Mouse (Mus musculus) macrophage (primary cell): ENCODE measurements around the gene A4gnt. TPM values are rescaled to one million over a fixed set of nuclear protein-coding genes. Genes with fewer than 3 reads are reported as not detected.

Experiments used
- H3K27ac ChIP-seq: fragments of 350-480 bp; formaldehyde crosslinking; 2 replicates; pipeline ENCODE4 v1.9.0; 2021
- H3K36me3 ChIP-seq: fragments of 350-480 bp; formaldehyde crosslinking; 2 replicates; pipeline ENCODE4 v1.9.0; 2021; ENCODE audit errors: inconsistent target
- H3K4me3 ChIP-seq: fragments of 350-480 bp; formaldehyde crosslinking; 2 replicates; pipeline ENCODE4 v1.9.0; 2021; ENCODE audit errors: inconsistent target
- H3K79me2 ChIP-seq: fragments of 350-480 bp; formaldehyde crosslinking; 2 replicates; pipeline ENCODE4 v1.9.0; 2021; ENCODE audit errors: inconsistent target
- WGBS: methylation state at CpG from one replicate; pipeline ENCODE4 v1.1.7; 2026; ENCODE audit warnings: inconsistent platforms; ENCODE audit not compliant: missing documents; 5-methylcytosine and 5-hydroxymethylcytosine counted together
- polyA plus RNA-seq: library from polyadenylated mRNA; stranded (reverse); fragments of 250-400 nt; gene quantifications from 3 replicates; pipeline ENCODE4 v1.2.4, GENCODE M21; 2018; ENCODE audit warnings: inconsistent platforms

A4gnt gene
- polyA plus RNA-seq, 1 experiment from 2014 or later: not detected

DNA sequence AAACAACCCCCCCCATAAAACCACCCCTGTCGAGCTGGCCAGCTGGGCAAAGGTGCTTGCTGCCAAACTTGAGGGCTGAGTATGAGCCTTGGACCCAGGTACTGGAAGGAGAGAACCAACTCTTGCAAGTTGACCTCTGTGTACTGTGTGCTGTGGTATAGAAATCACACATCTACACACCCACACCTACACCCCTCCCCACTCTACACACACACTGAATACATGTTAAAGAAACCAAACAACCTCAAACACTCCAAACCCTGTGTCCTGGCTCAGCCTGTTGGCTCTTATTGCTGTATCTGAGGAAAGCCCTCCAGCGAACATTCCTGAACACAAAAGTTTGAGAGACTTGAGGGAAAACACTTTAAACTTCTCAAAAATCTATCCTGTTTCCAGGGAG lies 10.7 kb downstream of the A4gnt start:
- WGBS: 74% methylated on average over 2 of the region's 2 CpGs
- Histone ChIP-seq H3K79me2 (no peaks in the 10 kb centered on the region), H3K36me3 (no peaks in the 10 kb centered on the region), H3K4me3 (no peak overlapping the region), H3K27ac (no peak overlapping the region)

DNA sequence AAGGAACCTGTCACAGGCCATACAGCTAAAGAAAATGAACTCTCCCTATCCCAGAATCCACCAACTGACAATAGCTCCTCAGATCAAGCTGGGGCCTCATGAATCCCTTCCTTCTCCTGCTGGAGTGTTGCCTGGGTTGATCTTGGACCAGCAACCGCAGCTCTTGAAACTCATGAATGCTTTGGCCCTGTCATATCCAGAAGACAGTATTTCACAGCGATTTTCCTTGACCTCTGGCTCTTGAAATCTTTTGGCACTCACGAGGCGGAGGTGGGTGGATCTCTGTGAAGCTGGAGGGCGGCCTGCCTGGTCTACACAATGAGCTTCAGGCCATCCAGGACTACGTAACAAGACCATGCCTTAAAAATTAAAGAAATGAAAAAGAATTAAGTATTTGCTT lies 11.8 kb downstream of the A4gnt start:
- WGBS: 83% methylated on average over 6 of the region's 6 CpGs
- no peak overlapping the region for H3K27ac ChIP-seq
- no peaks in the 10 kb centered on the region for H3K36me3 ChIP-seq
- no peaks in the 10 kb centered on the region for H3K79me2 ChIP-seq
- H3K4me3 ChIP-seq: no peak overlapping the region

DNA sequence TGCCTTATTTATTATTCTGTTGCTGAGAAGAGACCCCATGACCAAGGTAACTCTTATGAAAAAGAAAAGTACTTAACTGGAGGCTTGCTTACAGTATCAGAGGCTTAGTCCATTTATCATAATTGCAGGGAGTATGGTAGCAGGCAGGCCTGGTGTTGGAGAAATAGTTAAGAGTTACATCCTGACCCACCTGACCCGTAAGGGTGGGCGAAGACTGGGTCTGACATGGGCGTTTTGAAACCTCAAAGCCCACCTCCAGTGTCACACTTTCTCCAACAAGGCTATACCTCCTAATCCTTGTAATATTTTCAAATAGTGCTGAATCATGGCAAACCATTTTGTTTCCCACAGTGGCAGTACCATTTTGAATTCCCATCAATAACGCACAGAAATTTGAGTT lies 16.3 kb downstream of the A4gnt start:
- 92% methylated on average over 4 of the region's 4 CpGs for WGBS
- Histone ChIP-seq H3K27ac (no peak overlapping the region), H3K79me2 (no peaks in the 10 kb centered on the region), H3K36me3 (no peaks in the 10 kb centered on the region), H3K4me3 (no peak overlapping the region)

DNA sequence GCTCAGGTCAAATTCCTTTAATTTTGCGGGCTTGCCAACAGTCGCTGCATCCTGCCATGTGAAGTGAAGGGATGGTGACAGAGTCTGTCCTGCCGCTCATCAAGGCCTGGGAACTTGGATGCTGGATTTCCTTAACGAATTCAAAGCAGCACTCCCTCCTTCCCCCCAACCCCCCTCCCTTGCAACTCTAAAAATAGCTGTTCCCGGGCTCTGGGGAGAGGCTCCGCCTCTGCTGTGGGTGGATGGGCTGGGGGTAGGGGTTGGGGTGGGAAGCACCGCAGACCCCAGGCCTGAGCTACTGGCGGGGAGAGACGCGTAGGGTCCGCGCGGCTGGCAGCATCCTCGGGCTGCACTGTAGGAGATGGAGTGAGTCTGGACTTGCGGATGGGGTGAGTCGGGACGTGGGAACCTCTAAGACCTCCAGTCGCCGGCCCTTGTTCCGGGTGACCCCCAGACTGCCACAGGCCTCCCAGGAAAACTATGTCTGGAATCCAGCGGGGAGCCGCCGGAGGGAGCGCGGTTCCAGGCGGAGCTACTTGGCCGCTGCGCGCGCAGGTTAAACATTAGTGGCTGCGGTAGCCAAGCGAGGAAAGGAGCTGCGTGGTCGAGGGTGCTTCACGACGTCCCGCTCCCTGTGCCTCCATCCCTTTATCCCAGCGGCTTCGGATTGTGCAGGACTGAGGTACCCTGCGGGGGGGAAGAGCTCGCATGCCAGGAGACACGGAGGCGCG lies 17.1 kb downstream of the A4gnt start, which contains the start of gene Dzip1l:
TSS of gene Dzip1l (plus strand) at position 216 of the 731 bp plus-strand sequence.
- H3K36me3 ChIP-seq: no peaks in the 10 kb centered on the region
- WGBS: 8% methylated on average over 43 of the region's 44 CpGs
- no peak within 1 kb of the TSS for H3K27ac ChIP-seq
- H3K79me2 ChIP-seq: no peaks in the 10 kb centered on the region
- H3K4me3 ChIP-seq: no peak within 1 kb of the TSS

DNA sequence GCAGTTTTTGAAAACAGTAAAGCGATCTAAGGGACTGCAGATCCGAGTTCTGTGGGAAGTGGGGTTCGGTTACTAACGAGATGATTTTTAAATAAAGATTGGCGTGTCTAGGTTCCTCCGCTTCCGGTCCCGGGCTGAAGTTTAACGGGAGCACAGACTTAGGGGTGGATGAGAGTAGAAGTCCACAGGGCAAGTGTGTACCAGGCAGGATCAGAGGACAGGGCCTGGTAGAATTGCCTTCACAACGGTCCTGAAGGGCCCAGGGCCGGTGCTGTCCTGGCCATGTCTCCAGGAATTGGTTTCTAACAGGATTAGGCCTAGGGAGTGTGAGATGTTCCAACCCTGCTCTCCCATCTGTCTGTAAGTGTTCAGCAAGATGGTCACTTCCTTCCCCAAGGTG lies 17.8 kb downstream of the A4gnt start:
- Histone ChIP-seq H3K36me3 (no peaks in the 10 kb centered on the region), H3K79me2 (no peaks in the 10 kb centered on the region), H3K27ac (no peak overlapping the region), H3K4me3 (no peak overlapping the region)
- whole genome bisulfite sequencing: 21% methylated on average over 11 of the region's 11 CpGs

DNA sequence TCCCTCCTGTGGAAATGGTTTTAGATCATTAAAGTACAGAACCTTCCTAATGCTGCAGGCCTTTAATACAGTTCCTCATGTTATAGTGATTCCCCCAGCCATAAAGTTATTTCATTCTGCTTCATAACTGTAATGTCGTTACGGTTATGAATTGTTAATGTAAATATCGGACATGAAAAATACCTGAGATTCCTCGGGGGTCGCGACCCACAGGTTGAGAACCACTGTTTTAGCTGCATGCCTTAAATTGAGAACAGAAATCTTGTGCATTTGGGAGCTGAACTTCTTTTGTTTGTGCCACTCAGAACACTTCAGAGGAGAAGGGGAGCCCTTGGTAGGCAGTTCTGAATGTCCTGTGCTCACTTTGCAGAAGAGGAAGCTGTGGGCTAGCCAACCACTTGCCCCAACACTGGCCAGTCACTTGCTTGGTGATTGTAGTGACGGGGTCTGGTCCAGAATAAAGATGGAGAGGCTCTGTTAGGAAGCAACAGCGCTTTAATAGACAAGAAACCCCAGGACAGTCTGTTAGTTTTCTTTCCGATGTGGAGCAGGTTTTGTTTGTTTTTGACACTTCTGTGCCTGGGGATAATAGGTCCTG lies 18.3 kb downstream of the A4gnt start:
- Histone ChIP-seq H3K27ac (no peak overlapping the region), H3K4me3 (no peak overlapping the region), H3K36me3 (no peaks in the 10 kb centered on the region), H3K79me2 (no peaks in the 10 kb centered on the region)
- 74% methylated on average over 9 of the region's 9 CpGs for WGBS

DNA sequence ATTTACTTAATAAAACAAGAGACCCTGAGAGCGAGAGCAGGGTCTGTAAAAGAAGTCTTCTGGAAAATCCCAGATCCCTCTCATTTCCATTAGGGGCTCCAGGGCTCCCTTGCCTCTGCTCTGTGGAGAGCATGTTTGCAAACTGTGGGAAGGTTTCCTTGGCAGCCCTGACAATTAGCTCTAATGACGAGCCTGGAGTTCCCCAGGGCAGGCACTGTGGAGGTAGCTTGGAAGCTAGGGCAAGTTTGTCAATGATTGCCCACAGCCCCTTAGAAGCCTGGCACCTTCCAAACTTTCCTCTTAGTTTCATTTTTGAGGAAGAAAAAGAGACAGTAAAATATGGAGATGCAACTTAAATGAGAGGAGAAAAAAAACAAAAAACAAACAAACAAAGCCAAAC lies 19.5 kb downstream of the A4gnt start:
- no peak overlapping the region for H3K4me3 ChIP-seq
- H3K79me2 ChIP-seq: no peaks in the 10 kb centered on the region
- no peaks in the 10 kb centered on the region for H3K36me3 ChIP-seq
- WGBS: 92% methylated on average over 2 of the region's 2 CpGs
- no peak overlapping the region for H3K27ac ChIP-seq

DNA sequence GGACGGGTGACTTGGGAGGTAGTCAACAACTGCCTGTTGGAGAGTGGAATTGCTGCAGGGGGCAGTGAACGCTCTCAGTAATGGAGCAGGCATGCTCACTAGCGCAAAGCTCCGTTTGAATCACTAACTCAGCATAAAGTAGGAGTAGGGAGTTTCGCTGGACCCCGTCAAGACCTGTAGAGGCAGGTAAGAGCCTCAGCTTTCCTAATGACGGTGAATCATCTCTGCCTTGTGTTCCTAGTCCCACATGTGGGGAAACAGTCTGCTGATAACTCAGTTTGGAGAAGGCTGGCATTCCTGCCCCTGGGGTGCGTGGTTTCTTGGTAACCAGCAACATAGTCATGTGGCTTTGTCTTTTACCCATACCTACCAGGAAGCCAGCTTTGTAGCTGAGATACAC lies 20.0 kb downstream of the A4gnt start:
- H3K4me3 ChIP-seq: no peak overlapping the region
- no peaks in the 10 kb centered on the region for H3K79me2 ChIP-seq
- no peaks in the 10 kb centered on the region for H3K36me3 ChIP-seq
- 86% methylated on average over 8 of the region's 8 CpGs for WGBS
- H3K27ac ChIP-seq: no peak overlapping the region

DNA sequence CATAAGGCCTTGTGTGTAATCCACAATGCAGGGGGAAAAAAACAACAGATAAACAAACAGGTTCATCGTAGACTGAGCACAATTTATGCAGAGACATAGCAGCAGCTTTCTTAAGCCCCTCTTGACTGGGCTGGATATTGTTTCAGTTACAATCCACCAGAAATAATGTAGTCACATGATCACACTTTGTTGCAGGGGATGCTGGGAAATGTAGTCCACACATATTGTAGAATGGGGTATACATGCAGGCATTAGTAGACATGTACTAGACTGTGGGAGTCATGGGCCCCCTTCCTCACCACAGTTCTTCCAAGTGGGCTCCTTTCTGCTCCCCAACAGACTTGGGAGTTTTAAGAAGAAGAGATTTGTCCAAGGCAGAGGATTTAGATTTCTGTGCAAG lies 24.5 kb downstream of the A4gnt start:
- Histone ChIP-seq H3K27ac (no peak overlapping the region), H3K4me3 (no peak overlapping the region), H3K36me3 (no peaks in the 10 kb centered on the region), H3K79me2 (no peaks in the 10 kb centered on the region)
- 94% methylated on average over 1 of the region's 1 CpGs for WGBS

DNA sequence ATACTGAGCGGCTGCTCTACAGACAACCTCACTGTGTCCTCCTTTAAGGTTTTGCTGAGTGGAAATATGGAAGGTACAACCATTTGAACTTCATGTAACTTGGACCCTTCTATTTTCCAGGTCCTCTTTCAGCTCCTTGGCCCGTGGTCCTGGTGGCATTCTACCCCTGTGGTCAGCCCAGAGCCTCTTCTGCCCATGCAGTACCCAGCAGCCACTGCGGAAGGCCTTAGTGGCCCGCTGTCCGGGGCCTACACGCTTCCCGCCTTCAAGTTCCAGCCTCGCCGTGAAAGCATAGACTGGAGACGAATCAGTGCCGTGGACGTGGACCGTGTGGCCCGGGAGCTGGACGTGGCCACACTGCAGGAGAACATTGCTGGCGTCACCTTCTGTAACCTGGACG lies 24.9 kb downstream of the A4gnt start:
- H3K4me3 ChIP-seq: no peak overlapping the region
- WGBS: 90% methylated on average over 17 of the region's 17 CpGs

DNA sequence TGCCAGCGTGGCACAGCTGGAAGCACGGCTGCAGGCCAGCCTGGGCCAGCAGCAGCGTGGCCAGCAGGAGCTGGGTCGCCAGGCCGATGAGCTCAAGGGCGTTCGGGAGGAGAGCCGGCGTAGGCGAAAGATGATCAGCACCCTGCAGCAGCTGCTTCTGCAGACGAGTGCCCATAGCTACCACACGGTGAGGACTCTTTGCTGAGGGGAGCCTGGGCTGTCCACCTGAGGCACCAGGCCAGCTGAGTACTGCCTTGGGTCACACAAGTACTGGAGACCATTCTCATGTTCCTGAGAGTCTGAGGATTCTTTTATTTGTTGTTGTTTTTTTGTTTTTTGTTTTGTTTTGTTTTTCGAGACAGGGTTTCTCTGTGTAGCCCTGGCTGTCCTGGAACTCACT lies 25.4 kb downstream of the A4gnt start:
- H3K4me3 ChIP-seq: no peak overlapping the region
- H3K36me3 ChIP-seq: no peaks in the 10 kb centered on the region
- H3K27ac ChIP-seq: no peak overlapping the region
- no peaks in the 10 kb centered on the region for H3K79me2 ChIP-seq
- 90% methylated on average over 13 of the region's 13 CpGs for WGBS

More for the DNA sequence above, 24.9 kb downstream of the A4gnt start:
- H3K36me3 ChIP-seq: no peaks in the 10 kb centered on the region
- H3K27ac ChIP-seq: no peak overlapping the region
- H3K79me2 ChIP-seq: no peaks in the 10 kb centered on the region

DNA sequence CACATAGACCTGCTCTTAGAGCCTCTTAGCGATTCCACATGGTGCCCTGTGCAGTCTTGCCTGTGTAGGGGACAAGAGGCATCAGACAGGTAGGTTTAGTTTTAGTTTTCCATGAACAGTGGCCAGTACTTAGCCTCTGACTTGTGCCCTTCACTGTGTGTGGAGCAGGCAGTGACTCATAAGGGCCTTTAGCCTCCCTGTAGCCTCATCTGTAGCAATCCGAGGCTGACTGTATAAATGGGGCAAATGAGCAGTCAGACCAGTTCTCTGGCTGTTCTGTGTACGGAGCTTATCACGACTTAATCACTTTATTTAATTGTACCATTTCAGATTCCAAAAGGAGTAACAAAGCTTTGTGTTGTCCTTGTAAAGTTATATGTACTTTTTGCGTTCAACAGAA lies 27.7 kb downstream of the A4gnt start:
- Histone ChIP-seq H3K36me3 (no peaks in the 10 kb centered on the region), H3K79me2 (no peaks in the 10 kb centered on the region), H3K4me3 (no peak overlapping the region), H3K27ac (no peak overlapping the region)
- 97% methylated on average over 5 of the region's 5 CpGs for WGBS

DNA sequence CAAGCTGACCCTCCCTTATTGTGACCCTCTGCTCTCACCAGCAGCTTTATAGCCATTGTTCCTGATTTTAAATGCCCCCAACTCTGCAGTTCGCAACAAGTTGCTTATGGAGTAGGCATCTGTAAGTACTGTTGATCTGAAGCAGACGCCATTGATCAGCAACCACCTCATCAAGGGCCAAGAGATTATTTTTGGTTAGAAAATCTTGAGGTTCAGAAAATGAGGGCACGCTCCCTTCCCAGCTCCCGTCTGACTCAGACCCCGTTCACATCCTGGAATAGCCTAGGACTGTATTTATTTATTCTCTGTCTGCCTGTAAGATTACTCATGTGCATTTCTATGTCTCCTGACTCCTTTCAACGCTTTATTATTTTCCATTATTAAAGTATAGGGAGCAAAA lies 33.1 kb downstream of the A4gnt start:
- no peaks in the 10 kb centered on the region for H3K79me2 ChIP-seq
- 94% methylated on average over 6 of the region's 6 CpGs for WGBS

DNA sequence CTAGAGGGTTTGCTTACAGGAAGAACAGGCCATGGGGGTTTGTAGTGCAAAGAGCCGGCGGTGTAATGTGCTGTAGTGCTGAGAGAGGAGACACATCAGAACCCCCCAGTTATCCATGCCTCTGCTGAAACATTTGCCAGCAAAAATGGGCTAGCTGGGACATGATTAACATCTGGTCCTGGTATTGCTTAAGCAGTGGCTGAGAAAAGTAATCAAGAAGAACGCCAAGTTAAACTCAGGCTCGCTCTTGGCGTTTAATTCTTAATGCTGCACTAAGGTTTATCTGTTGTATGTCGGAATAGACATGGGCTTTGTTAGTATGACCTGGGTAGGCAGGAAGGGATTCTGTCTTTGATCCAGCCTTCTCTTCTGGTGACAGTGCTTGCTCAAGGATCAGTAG lies 33.8 kb downstream of the A4gnt start:
- no peak overlapping the region for H3K4me3 ChIP-seq

More for the DNA sequence above, 33.1 kb downstream of the A4gnt start:
- Histone ChIP-seq H3K4me3 (no peak overlapping the region), H3K27ac (no peak overlapping the region), H3K36me3 (no peaks in the 10 kb centered on the region)

DNA sequence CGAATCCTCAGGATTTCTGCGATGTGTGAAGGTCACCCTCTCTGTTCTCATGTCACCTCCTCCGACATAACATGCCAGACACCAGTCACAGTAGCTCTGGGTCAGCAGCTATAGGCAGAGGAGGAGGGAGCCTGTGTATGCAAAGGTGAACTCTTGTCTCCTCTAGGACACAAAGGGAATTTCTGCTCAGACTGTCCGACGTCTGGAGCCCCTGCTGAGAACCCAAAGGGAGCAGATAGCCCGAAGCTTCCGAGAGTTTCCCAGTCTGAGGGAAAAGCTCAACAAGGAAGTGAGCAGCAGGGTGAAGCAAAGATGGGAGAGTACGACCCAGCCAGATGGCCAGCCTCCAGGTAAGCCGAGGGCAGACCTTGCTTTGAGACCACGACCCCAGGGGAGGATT lies 48.5 kb downstream of the A4gnt start:
- no peaks in the 10 kb centered on the region for H3K36me3 ChIP-seq
- WGBS: 82% methylated on average over 10 of the region's 10 CpGs
- no peak overlapping the region for H3K4me3 ChIP-seq
- no peak overlapping the region for H3K27ac ChIP-seq
- no peaks in the 10 kb centered on the region for H3K79me2 ChIP-seq

More for the DNA sequence above, 33.8 kb downstream of the A4gnt start:
- no peaks in the 10 kb centered on the region for H3K36me3 ChIP-seq
- WGBS: 96% methylated on average over 6 of the region's 6 CpGs
- no peak overlapping the region for H3K27ac ChIP-seq
- H3K79me2 ChIP-seq: no peaks in the 10 kb centered on the region
